In genomic region chr1:75345036-75345935, GRCm38 (mm10) we compare ENCODE assay signal across 8 mouse cellular contexts. TPM values are rescaled to one million over a fixed set of nuclear protein-coding genes. Genes with fewer than 3 reads are reported as not detected.
DNase-seq lines count a peak whose midpoint lies in the region; ATAC-seq lines count a peak whose summit lies in the region.

No protein-coding gene starts in this region.

- H3K36me3 ChIP-seq in lung, embryonic 15.5 days = no peaks in the 10 kb centered on the region
- no peaks in the 10 kb centered on the region for H3K36me3 ChIP-seq in embryonic facial prominence, embryonic 10.5 days (replicated peaks)
- no peaks in the 10 kb centered on the region for H3K36me3 ChIP-seq in heart, embryonic 16.5 days (ENCODE audit: control insufficient read depth, insufficient read depth)
- H3K36me3 ChIP-seq in neural tube, embryonic 13.5 days = no peaks in the 10 kb centered on the region

- no peak overlapping the region for H3K4me3 ChIP-seq in lung, embryonic 15.5 days
- peak overlapping the region; percentile 41 for H3K4me3 ChIP-seq in embryonic facial prominence, embryonic 10.5 days
- H3K4me3 ChIP-seq in heart, embryonic 16.5 days (ENCODE audit: low read length) = no peak overlapping the region
- H3K4me3 ChIP-seq in neural tube, embryonic 13.5 days = no peak overlapping the region

- H3K4me2 ChIP-seq in lung, embryonic 15.5 days = peak overlapping the region; percentile 16; the same call in 1 of the 2 replicates
- peak overlapping the region; percentile 31 for H3K4me2 ChIP-seq in heart, embryonic 16.5 days (ENCODE audit: low read depth, low read length)
- H3K4me2 ChIP-seq in neural tube, embryonic 13.5 days = peak overlapping the region; percentile 20; the same call in 1 of the 2 replicates

- H3K9ac ChIP-seq in lung, embryonic 15.5 days = no peak overlapping the region
- H3K9ac ChIP-seq in heart, embryonic 16.5 days (ENCODE audit: low read length) = peak overlapping the region; percentile 30
- H3K9ac ChIP-seq in neural tube, embryonic 13.5 days = no peak overlapping the region; the same call in 1 of the 2 replicates

- no peaks in the 10 kb centered on the region for H3K9me3 ChIP-seq in lung, embryonic 15.5 days
- no peaks in the 10 kb centered on the region for H3K9me3 ChIP-seq in embryonic facial prominence, embryonic 10.5 days
- H3K9me3 ChIP-seq in heart, embryonic 16.5 days (replicated peaks; ENCODE audit: control insufficient read depth, low read length) = no peaks in the 10 kb centered on the region
- no peaks in the 10 kb centered on the region for H3K9me3 ChIP-seq in neural tube, embryonic 13.5 days

- peak overlapping the region; percentile 78 for H3K27ac ChIP-seq in lung, embryonic 15.5 days
- peak overlapping the region; percentile 89 for H3K27ac ChIP-seq in embryonic facial prominence, embryonic 10.5 days (replicated peaks)
- H3K27ac ChIP-seq in heart, embryonic 16.5 days (ENCODE audit: low read length) = peak overlapping the region; percentile 68
- H3K27ac ChIP-seq in neural tube, embryonic 13.5 days (replicated peaks) = no peak overlapping the region

- WGBS in lung, embryonic 15.5 days = 36% methylated on average over 20 of the region's 20 CpGs
- 17% methylated on average over 20 of the region's 20 CpGs for WGBS in embryonic facial prominence, embryonic 10.5 days
- WGBS in heart, embryonic 16.5 days = 32% methylated on average over 20 of the region's 20 CpGs
- WGBS in neural tube, embryonic 13.5 days = 35% methylated on average over 20 of the region's 20 CpGs

- peaks cover 30% of the 10 kb centered on the region for H3K4me1 ChIP-seq in lung, embryonic 15.5 days
- peaks cover 66% of the 10 kb centered on the region for H3K4me1 ChIP-seq in embryonic facial prominence, embryonic 10.5 days
- peaks cover 53% of the 10 kb centered on the region for H3K4me1 ChIP-seq in heart, embryonic 16.5 days (ENCODE audit: control insufficient read depth, insufficient read depth, low read length)
- H3K4me1 ChIP-seq in neural tube, embryonic 13.5 days (replicated peaks) = peaks cover 20% of the 10 kb centered on the region

- H3K27me3 ChIP-seq in lung, embryonic 15.5 days = 0 out of 2 replicates have a peak, but pooled peaks cover 4% of the 10 kb centered on the region
- no peaks in the 10 kb centered on the region; the same call in 1 of the 2 replicates for H3K27me3 ChIP-seq in embryonic facial prominence, embryonic 10.5 days (replicated peaks; ENCODE audit: low read depth, poor library complexity, severe bottlenecking)
- no peaks in the 10 kb centered on the region; the same call in 1 of the 2 replicates for H3K27me3 ChIP-seq in heart, embryonic 16.5 days (ENCODE audit: control insufficient read depth, insufficient read depth, low read length)
- peaks cover 14% of the 10 kb centered on the region for H3K27me3 ChIP-seq in neural tube, embryonic 13.5 days

- DNase-seq in lung, adult 18-20 months = no peak
- peak; percentile 55 for DNase-seq in embryonic facial prominence, embryonic 10.5 days (ENCODE audit: low spot score)
- DNase-seq in urinary bladder, adult 2 months (ENCODE audit: low spot score) = no peak
- DNase-seq in layer of hippocampus, postnatal 10 days (ENCODE audit: low spot score in 2 of 2) = no peak
- no peak for DNase-seq in B cell, adult 2 months

- no peak for ATAC-seq in lung, embryonic 15.5 days (ENCODE audit: borderline replicate concordance, extremely low read depth, low FRiP score, low TSS enrichment)
- 0 out of 2 replicates have a peak, but pooled peaks have one; percentile 34 for ATAC-seq in heart, embryonic 16.5 days (replicated peaks; ENCODE audit: extremely low read depth, insufficient read depth, low FRiP score)
- no peak for ATAC-seq in neural tube, embryonic 13.5 days (ENCODE audit: low read depth)

RNA-seq across cellular contexts. Expression of gene Des, which starts 14.8 kb away (rescaled TPM):
- 57.1 and 59.5 TPM in 2 replicates for polyA plus RNA-seq in lung, embryonic 15.5 days (2015; fragmentation: Nextera tagmentation; extraction: Ambion mirVana)
- 10.4 and 15.6 TPM in 2 replicates for polyA plus RNA-seq in embryonic facial prominence, embryonic 10.5 days (2016; fragmentation: Nextera tagmentation; extraction: Ambion mirVana)
- polyA plus RNA-seq in heart, embryonic 16.5 days (2015; fragmentation: Nextera tagmentation; extraction: Ambion mirVana) = 469 and 480 TPM in 2 replicates
- 3.3 and 7.7 TPM in 2 replicates for polyA plus RNA-seq in neural tube, embryonic 13.5 days (2015; fragmentation: Nextera tagmentation; extraction: Ambion mirVana)
- 1,825 and 2,682 TPM in 2 replicates for polyA plus RNA-seq in urinary bladder, adult 2 months (2012; rRNA removed)
- total RNA-seq in layer of hippocampus, postnatal 10 days (2021) = 1 to 10 TPM; 1.2 to 1.8 TPM

RNA-seq across cellular contexts. Expression of gene Dnpep, which starts 27.5 kb away (rescaled TPM):
- polyA plus RNA-seq in lung, embryonic 15.5 days (2015; fragmentation: Nextera tagmentation; extraction: Ambion mirVana) = 121 and 124 TPM in 2 replicates
- 144 and 150 TPM in 2 replicates for polyA plus RNA-seq in embryonic facial prominence, embryonic 10.5 days (2016; fragmentation: Nextera tagmentation; extraction: Ambion mirVana)
- polyA plus RNA-seq in heart, embryonic 16.5 days (2015; fragmentation: Nextera tagmentation; extraction: Ambion mirVana) = 129 and 131 TPM in 2 replicates
- polyA plus RNA-seq in neural tube, embryonic 13.5 days (2015; fragmentation: Nextera tagmentation; extraction: Ambion mirVana) = 187 and 190 TPM in 2 replicates
- 106 and 124 TPM in 2 replicates for polyA plus RNA-seq in urinary bladder, adult 2 months (2012; rRNA removed)
- 10 to 100 TPM; 59.7 to 66.2 TPM for total RNA-seq in layer of hippocampus, postnatal 10 days (2021)

RNA-seq across cellular contexts. Expression of gene Speg, which starts 29.8 kb away (rescaled TPM):
- polyA plus RNA-seq in lung, embryonic 15.5 days (2015; fragmentation: Nextera tagmentation; extraction: Ambion mirVana) = 41.6 and 42.8 TPM in 2 replicates
- 30.2 and 30.6 TPM in 2 replicates for polyA plus RNA-seq in embryonic facial prominence, embryonic 10.5 days (2016; fragmentation: Nextera tagmentation; extraction: Ambion mirVana)
- 41.1 and 46.4 TPM in 2 replicates for polyA plus RNA-seq in heart, embryonic 16.5 days (2015; fragmentation: Nextera tagmentation; extraction: Ambion mirVana)
- 17.8 and 21.4 TPM in 2 replicates for polyA plus RNA-seq in neural tube, embryonic 13.5 days (2015; fragmentation: Nextera tagmentation; extraction: Ambion mirVana)
- polyA plus RNA-seq in urinary bladder, adult 2 months (2012; rRNA removed) = 91.1 and 102 TPM in 2 replicates
- total RNA-seq in layer of hippocampus, postnatal 10 days (2021) = 100 to 1,000 TPM; 164 to 175 TPM
